Mouse (Mus musculus): ENCODE results near the gene Fbxw7.

DNA sequence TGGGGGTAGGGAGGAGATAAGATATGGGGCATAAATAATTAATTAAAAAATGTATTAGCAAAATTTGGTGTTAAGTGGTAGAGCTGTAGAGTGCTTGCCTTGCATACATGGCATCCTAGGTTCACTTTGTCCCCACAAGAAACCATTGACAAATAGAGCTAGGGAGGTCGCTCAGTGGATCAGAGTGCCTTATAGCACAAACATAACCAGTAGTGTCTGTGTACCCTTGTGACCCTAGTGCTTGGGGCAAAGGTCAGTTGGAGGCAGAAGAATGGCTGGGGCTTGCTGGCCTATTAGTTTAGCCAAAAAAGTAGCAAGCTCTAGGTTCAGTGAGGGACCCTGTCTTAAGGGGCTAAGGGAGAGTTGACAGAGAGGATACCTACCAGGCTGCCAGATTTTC, 45.6 kb downstream of the Fbxw7 start:
- no peak for TF ChIP-seq GATA1 (IDR thresholded peaks at IDR 0.05; ENCODE audit: low read length)
- TF ChIP-seq TAL1 (IDR thresholded peaks at IDR 0.05; ENCODE audit: low read length), result no peak

Data from erythroblast, embryonic 14.5 days (primary cell).